Mouse (Mus musculus): ENCODE data around the gene Fscn1.

- TF ChIP-seq CEBPB (IDR thresholded peaks at IDR 0.05; ENCODE audit: low read depth) (no peak), CTCF (IDR thresholded peaks at IDR 0.05; ENCODE audit: control insufficient read depth, insufficient read depth, insufficient read length) (no peak), MAX (IDR thresholded peaks at IDR 0.05) (no peak), MYOG (IDR thresholded peaks at IDR 0.05; ENCODE audit: control insufficient read depth, extremely low read depth, insufficient read length) (no peak), USF1 (IDR thresholded peaks at IDR 0.05; ENCODE audit: low read depth) (no peak), FOSL1 (IDR thresholded peaks at IDR 0.05; ENCODE audit: insufficient read depth, low read length, poor library complexity, severe bottlenecking) (no peak)
These were observed 1.3 kb downstream of the Fscn1 start for GRCm38 (mm10) chr5:142961398-142961880.

Measured in C2C12 (cell line).